23 mouse cellular contexts compared by ENCODE assay signal in genomic region chr6:89267181-89267580, GRCm38 (mm10).
A peak's percentile ranks its signal among the peaks of the same experiment; 100 is the strongest.
DNase-seq lines count a peak whose midpoint lies in the region; ATAC-seq and TF ChIP-seq lines count a peak whose summit lies in the region.
"Had no signal": no experiment of that assay in that cellular context is flagged by ENCODE, and none has a peak within 500 bp of the region (broad histone marks: within the 10 kb centered on the region; RNA-seq: fewer than 3 reads in every experiment).

No protein-coding gene starts in this region.

- no peaks in the 10 kb centered on the region for H3K9me3 ChIP-seq in hindbrain, embryonic 14.5 days (ENCODE audit: control insufficient read depth, low read length)
- H3K9me3 ChIP-seq in hindbrain, embryonic 16.5 days (ENCODE audit: control insufficient read depth, low read length): no peaks in the 10 kb centered on the region
- H3K9me3 ChIP-seq in midbrain, embryonic 16.5 days (replicated peaks; ENCODE audit: control insufficient read depth, low read length, poor library complexity, severe bottlenecking): no peaks in the 10 kb centered on the region
- H3K9me3 ChIP-seq: embryonic facial prominence, embryonic 10.5 days; forebrain, embryonic 13.5 days; G1E; heart, embryonic 15.5 days; hindbrain, embryonic 10.5 days had no signal

- no peak overlapping the region for H3K9ac ChIP-seq in hindbrain, embryonic 14.5 days
- H3K9ac ChIP-seq in hindbrain, embryonic 16.5 days (ENCODE audit: low read depth, low read length): no peak overlapping the region; the same call in 1 of the 2 replicates
- H3K9ac ChIP-seq in midbrain, embryonic 16.5 days (ENCODE audit: low read depth, low read length): no peak overlapping the region
- H3K9ac ChIP-seq: forebrain, embryonic 13.5 days; forebrain, postnatal 0 days; heart, embryonic 15.5 days had no signal

- no peak for ATAC-seq in hindbrain, embryonic 14.5 days (ENCODE audit: low FRiP score)
- no peak for ATAC-seq in hindbrain, embryonic 16.5 days
- ATAC-seq in midbrain, embryonic 16.5 days: no peak
- ATAC-seq: CD4-positive, CD25-positive, alpha-beta regulatory T cell, adult 4 months; forebrain, embryonic 13.5 days; forebrain, postnatal 0 days; inflammation-experienced regulatory T-cells, adult 6 months had no signal

- H3K4me2 ChIP-seq in hindbrain, embryonic 14.5 days (replicated peaks): no peak overlapping the region
- H3K4me2 ChIP-seq in hindbrain, embryonic 16.5 days (ENCODE audit: low read length): no peak overlapping the region
- H3K4me2 ChIP-seq in midbrain, embryonic 16.5 days (ENCODE audit: low read length): no peak overlapping the region
- H3K4me2 ChIP-seq: forebrain, embryonic 13.5 days; heart, embryonic 11.5 days; heart, embryonic 15.5 days had no signal

- H3K36me3 ChIP-seq in hindbrain, embryonic 14.5 days (replicated peaks; ENCODE audit: control insufficient read depth, insufficient read depth): no peaks in the 10 kb centered on the region
- no peaks in the 10 kb centered on the region for H3K36me3 ChIP-seq in hindbrain, embryonic 16.5 days (ENCODE audit: control insufficient read depth, insufficient read depth, low read length)
- no peaks in the 10 kb centered on the region for H3K36me3 ChIP-seq in midbrain, embryonic 16.5 days (ENCODE audit: control insufficient read depth, insufficient read depth, low read length)
- H3K36me3 ChIP-seq: embryonic facial prominence, embryonic 10.5 days; G1E; heart, embryonic 15.5 days; hindbrain, embryonic 10.5 days had no signal

- 0 out of 2 replicates have a peak overlapping the region, but pooled peaks have one; percentile 7 for H3K27ac ChIP-seq in hindbrain, embryonic 14.5 days
- no peak overlapping the region for H3K27ac ChIP-seq in hindbrain, embryonic 16.5 days (ENCODE audit: low read depth, low read length)
- peak overlapping the region; percentile 55 for H3K27ac ChIP-seq in bone marrow macrophage, adult 2 months (ENCODE audit: insufficient read depth, low read depth, low read length)
- peak overlapping the region; percentile 71 for H3K27ac ChIP-seq in midbrain, embryonic 16.5 days (ENCODE audit: low read length)
- H3K27ac ChIP-seq: embryonic facial prominence, embryonic 10.5 days; forebrain, embryonic 13.5 days; heart, adult 2 months; heart, embryonic 15.5 days; hindbrain, embryonic 10.5 days had no signal

- WGBS in hindbrain, embryonic 14.5 days: 63% methylated on average over 5 of the region's 5 CpGs
- WGBS in hindbrain, embryonic 16.5 days: 67% methylated on average over 5 of the region's 5 CpGs
- WGBS in midbrain, embryonic 16.5 days: 63% methylated on average over 5 of the region's 5 CpGs

- no peak overlapping the region for H3K4me3 ChIP-seq in hindbrain, embryonic 14.5 days (replicated peaks; ENCODE audit: low read length)
- no peak overlapping the region for H3K4me3 ChIP-seq in hindbrain, embryonic 16.5 days (ENCODE audit: low read length)
- H3K4me3 ChIP-seq in bone marrow macrophage, adult 2 months (ENCODE audit: insufficient read depth, low read length): no peak overlapping the region
- H3K4me3 ChIP-seq in midbrain, embryonic 16.5 days (ENCODE audit: low read depth, low read length): no peak overlapping the region
- H3K4me3 ChIP-seq: embryonic facial prominence, embryonic 10.5 days; forebrain, embryonic 13.5 days; heart, adult 2 months; heart, embryonic 15.5 days; hindbrain, embryonic 10.5 days had no signal

- peak; percentile 28 to 36 for DNase-seq in cerebellum, postnatal 10 days
- DNase-seq in cerebellum, postnatal 25 days: no peak
- no peak for DNase-seq in hindbrain, embryonic 14.5 days (ENCODE audit: low spot score)
- no peak for DNase-seq in left cerebral cortex, adult 18-20 months (ENCODE audit: low spot score in 2 of 2)
- DNase-seq: adrenal gland, adult 8-10 months; adrenal gland, postnatal 36 days; B cell, adult 2 months; cerebellum, adult 11-12 months; cerebellum, adult 9-10 months; forebrain, postnatal 0 days; heart, adult 2 months; heart, postnatal 14 days had no signal

- no peak for TF ChIP-seq CTCF in bone marrow macrophage, adult 2 months (IDR thresholded peaks at IDR 0.05; ENCODE audit: low read depth, low read length)

- TF ChIP-seq POLR2A in bone marrow macrophage, adult 2 months (IDR thresholded peaks at IDR 0.05; ENCODE audit: borderline replicate concordance, low read depth, low read length): no peak

- no peaks in the 10 kb centered on the region for H3K27me3 ChIP-seq in hindbrain, embryonic 14.5 days (ENCODE audit: control insufficient read depth, insufficient read depth, low read length)
- H3K27me3 ChIP-seq in hindbrain, embryonic 16.5 days (replicated peaks; ENCODE audit: control insufficient read depth, insufficient read depth, low read length): no peaks in the 10 kb centered on the region
- no peaks in the 10 kb centered on the region for H3K27me3 ChIP-seq in midbrain, embryonic 16.5 days (ENCODE audit: control insufficient read depth, insufficient read depth, low read depth, low read length)
- H3K27me3 ChIP-seq: forebrain, embryonic 13.5 days had no signal

- H3K4me1 ChIP-seq in hindbrain, embryonic 14.5 days (replicated peaks; ENCODE audit: control insufficient read depth, insufficient read depth, low read length): peaks cover 3% of the 10 kb centered on the region; the same call in 1 of the 2 replicates
- no peaks in the 10 kb centered on the region for H3K4me1 ChIP-seq in hindbrain, embryonic 16.5 days (ENCODE audit: control insufficient read depth, insufficient read depth, low read depth, low read length)
- H3K4me1 ChIP-seq in bone marrow macrophage, adult 2 months (ENCODE audit: control insufficient read depth, insufficient read depth, low read length): peaks cover 48% of the 10 kb centered on the region
- peaks cover 5% of the 10 kb centered on the region; the same call in 1 of the 2 replicates for H3K4me1 ChIP-seq in midbrain, embryonic 16.5 days (ENCODE audit: control insufficient read depth, insufficient read depth, low read length)
- H3K4me1 ChIP-seq: forebrain, embryonic 13.5 days; heart, embryonic 15.5 days; hindbrain, embryonic 10.5 days had no signal

Comparison
In these comparisons a context has a peak if more than half of its experiments do, and no peak if none do; other contexts are left out.
1. DNase-seq: peak in cerebellum, postnatal 10 days (2 of 2); none in cerebellum, postnatal 25 days (0 of 2), hindbrain, embryonic 14.5 days (single experiment) and left cerebral cortex, adult 18-20 months (0 of 2).